Mouse (Mus musculus) forebrain, embryonic 15.5 days (tissue): Measurements from ENCODE around the gene Sh3bp5l. TPM values are rescaled to one million over a fixed set of nuclear protein-coding genes. Genes with fewer than 3 reads are reported as not detected.
"Not testable (repeated sequence)": the region's sequence is repeated elsewhere in the genome, so short reads cannot be mapped to it uniquely, and the experiment has no call there.

Experiments
- ATAC-seq: fragments of 200-750 bp; cut with Nextera tagmentation; replicated peaks from 2 replicates; pipeline ENCODE4 v1.8.0; 2017; ENCODE audit warnings: mild to moderate bottlenecking, moderate TSS enrichment, moderate library complexity
- H3K27ac ChIP-seq: fragments of 300-500 bp; sonication (generic); replicated peaks from 2 replicates; pipeline ENCODE4 v1.5.1; 2015; ENCODE audit warnings: mild to moderate bottlenecking, inconsistent platforms
- H3K27me3 ChIP-seq: fragments of 300-500 bp; sonication (generic); 2 replicates; pipeline ENCODE4 v1.6.1; 2015; ENCODE audit warnings: inconsistent platforms
- H3K36me3 ChIP-seq: fragments of 300-500 bp; sonication (generic); 2 replicates; pipeline ENCODE4 v1.6.1; 2015; ENCODE audit warnings: mild to moderate bottlenecking, inconsistent platforms
- H3K4me1 ChIP-seq: fragments of 300-500 bp; sonication (generic); 2 replicates; pipeline ENCODE4 v1.6.1; 2015; ENCODE audit warnings: inconsistent platforms
- H3K4me2 ChIP-seq: fragments of 300-500 bp; sonication (generic); replicated peaks from 2 replicates; pipeline ENCODE4 v1.6.1; 2015; ENCODE audit warnings: mild to moderate bottlenecking, inconsistent platforms
- H3K4me3 ChIP-seq: fragments of 300-500 bp; sonication (generic); 2 replicates; pipeline ENCODE4 v1.5.1; 2015; ENCODE audit warnings: mild to moderate bottlenecking, inconsistent platforms
- H3K9ac ChIP-seq: fragments of 300-500 bp; sonication (generic); replicated peaks from 2 replicates; pipeline ENCODE4 v1.6.1; 2015; ENCODE audit warnings: mild to moderate bottlenecking, inconsistent platforms
- H3K9me3 ChIP-seq: fragments of 300-500 bp; sonication (generic); 2 replicates; pipeline ENCODE4 v1.6.1; 2016; ENCODE audit warnings: inconsistent platforms
- WGBS: fragments of 180-500 bp; shearing (Covaris S2); methylation state at CpG from one replicate; pipeline ENCODE4 v1.1.7; 2015; ENCODE audit warnings: mixed read lengths; 5-methylcytosine and 5-hydroxymethylcytosine counted together
- polyA plus RNA-seq: library from polyadenylated mRNA; unstranded; fragments of >200 nt; fragmentation: Nextera tagmentation; extraction: Ambion mirVana; gene quantifications from 2 replicates; pipeline ENCODE4 v1.2.1, GENCODE M21; 2015

The Sh3bp5l gene
- polyA plus RNA-seq, 1 experiment from 2014 or later: 54.9 TPM

- ATAC-seq, H3K9me3 ChIP-seq, H3K27me3 ChIP-seq, H3K4me3 ChIP-seq, H3K9ac ChIP-seq, H3K36me3 ChIP-seq, H3K27ac ChIP-seq, H3K4me2 ChIP-seq: not testable (repeated sequence)
- H3K4me1 ChIP-seq: peaks cover 23% of the 10 kb centered on the region
- WGBS: 94% methylated on average over 8 of the region's 8 CpGs
Measured at GRCm38 (mm10) chr11:58305299-58305698, 25.2 kb upstream of the Sh3bp5l start.

DNA sequence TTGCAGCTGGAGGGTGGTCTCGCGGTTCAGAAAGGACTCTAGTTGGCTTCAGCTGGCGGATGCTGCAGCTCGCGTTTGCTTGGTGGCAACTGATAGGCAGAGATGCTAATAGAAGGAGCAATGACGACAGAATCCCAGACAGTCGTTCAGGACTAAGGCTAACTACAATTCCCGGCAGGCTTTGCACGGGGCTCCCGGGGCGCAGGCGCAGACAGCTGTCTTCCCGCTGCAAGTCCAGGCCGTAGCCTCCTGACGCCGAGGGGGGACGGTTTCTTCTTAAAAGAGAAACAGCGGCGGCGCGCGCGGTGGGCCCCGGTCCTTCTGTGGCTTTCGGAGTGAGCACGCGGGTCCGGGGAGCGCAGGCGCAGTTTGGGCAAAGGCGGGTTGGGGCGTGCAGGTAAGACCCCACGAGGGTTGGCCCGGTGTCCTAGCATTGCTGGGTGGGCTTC lies 23.6 kb upstream of the Sh3bp5l start, which contains the start of gene Zfp692:
TSS of gene Zfp692 (plus strand) at position 210 of the 449 bp plus-strand sequence.
- Histone ChIP-seq H3K27me3 (no peaks in the 10 kb centered on the region), H3K4me1 (peaks cover 20% of the 10 kb centered on the region), H3K9ac (peak within 1 kb of the TSS; percentile 59), H3K4me3 (peak within 1 kb of the TSS; percentile 48), H3K9me3 (no peaks in the 10 kb centered on the region), H3K4me2 (peak within 1 kb of the TSS; percentile 92), H3K27ac (peak within 1 kb of the TSS; percentile 81), H3K36me3 (no peaks in the 10 kb centered on the region)
- ATAC-seq: peak; percentile 87
- WGBS: under 1% methylated on average over 33 of the region's 34 CpGs

GRCm38 (mm10) chr11:58307411-58308080 lies 23.0 kb upstream of the Sh3bp5l start:
- Histone ChIP-seq H3K9me3 (no peaks in the 10 kb centered on the region), H3K9ac (peak overlapping the region; percentile 59), H3K4me1 (peaks cover 20% of the 10 kb centered on the region), H3K27me3 (no peaks in the 10 kb centered on the region), H3K36me3 (0 out of 2 replicates have a peak, but pooled peaks cover 2% of the 10 kb centered on the region), H3K27ac (peak overlapping the region; percentile 74), H3K4me3 (peak overlapping the region; percentile 48), H3K4me2 (peak overlapping the region; percentile 92)
- under 1% methylated on average over 42 of the region's 42 CpGs for WGBS
- peak; percentile 36 for ATAC-seq

- no peak overlapping the region for H3K27ac ChIP-seq
- H3K9ac ChIP-seq: no peak overlapping the region
- no peak overlapping the region for H3K4me2 ChIP-seq
- no peaks in the 10 kb centered on the region for H3K27me3 ChIP-seq
- no peak overlapping the region for H3K4me3 ChIP-seq
- no peaks in the 10 kb centered on the region for H3K9me3 ChIP-seq
- 0 out of 2 replicates have a peak, but pooled peaks cover 6% of the 10 kb centered on the region for H3K36me3 ChIP-seq
- WGBS: 92% methylated on average over 9 of the region's 9 CpGs
- H3K4me1 ChIP-seq: peaks cover 17% of the 10 kb centered on the region
- ATAC-seq: no peak
Measured at GRCm38 (mm10) chr11:58308661-58309060, 21.9 kb upstream of the Sh3bp5l start.

- Histone ChIP-seq H3K36me3 (peaks cover 46% of the 10 kb centered on the region), H3K9ac (no peak overlapping the region), H3K4me2 (no peak overlapping the region), H3K27ac (no peak overlapping the region), H3K4me1 (no peaks in the 10 kb centered on the region), H3K9me3 (no peaks in the 10 kb centered on the region), H3K27me3 (no peaks in the 10 kb centered on the region), H3K4me3 (no peak overlapping the region)
- 85% methylated on average over 6 of the region's 6 CpGs for WGBS
- ATAC-seq: no peak
Measured at GRCm38 (mm10) chr11:58314069-58314468, 16.5 kb upstream of the Sh3bp5l start.

DNA sequence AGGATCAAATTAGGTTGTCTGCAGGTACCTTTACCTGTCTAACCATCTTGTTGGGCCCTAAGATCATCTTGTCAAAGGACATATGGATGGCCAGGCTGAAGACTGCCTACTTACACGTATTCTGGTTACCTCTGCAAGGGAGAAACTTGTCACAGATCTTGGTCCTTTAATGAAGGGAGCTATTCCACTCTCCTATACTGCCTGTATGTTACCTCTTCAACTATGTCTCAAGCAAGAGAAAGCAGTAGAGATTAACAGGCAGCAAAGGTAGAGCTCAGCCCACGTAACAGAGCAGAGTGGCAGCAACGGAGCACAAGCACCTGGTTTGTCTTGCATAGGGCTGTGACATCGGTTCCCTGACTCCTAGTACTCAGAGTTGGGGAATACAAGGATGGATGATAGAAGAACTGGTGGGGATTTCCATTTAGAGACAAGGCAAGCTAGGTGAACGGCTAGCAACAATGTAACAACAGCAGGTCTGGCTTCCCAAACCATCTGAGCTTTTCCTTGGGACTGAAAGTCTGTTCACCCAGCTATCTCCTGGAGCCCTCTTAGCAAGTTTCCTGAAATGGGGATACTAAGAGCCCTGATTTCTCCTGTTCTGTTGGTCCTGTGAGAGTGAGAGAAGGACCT lies 14.9 kb upstream of the Sh3bp5l start:
- ATAC-seq: no peak
- H3K27ac ChIP-seq: no peak overlapping the region
- no peak overlapping the region for H3K9ac ChIP-seq
- H3K36me3 ChIP-seq: peaks cover 51% of the 10 kb centered on the region
- H3K4me3 ChIP-seq: no peak overlapping the region
- no peaks in the 10 kb centered on the region for H3K9me3 ChIP-seq
- no peak overlapping the region for H3K4me2 ChIP-seq
- WGBS: 93% methylated on average over 5 of the region's 5 CpGs
- no peaks in the 10 kb centered on the region for H3K27me3 ChIP-seq
- H3K4me1 ChIP-seq: no peaks in the 10 kb centered on the region

DNA sequence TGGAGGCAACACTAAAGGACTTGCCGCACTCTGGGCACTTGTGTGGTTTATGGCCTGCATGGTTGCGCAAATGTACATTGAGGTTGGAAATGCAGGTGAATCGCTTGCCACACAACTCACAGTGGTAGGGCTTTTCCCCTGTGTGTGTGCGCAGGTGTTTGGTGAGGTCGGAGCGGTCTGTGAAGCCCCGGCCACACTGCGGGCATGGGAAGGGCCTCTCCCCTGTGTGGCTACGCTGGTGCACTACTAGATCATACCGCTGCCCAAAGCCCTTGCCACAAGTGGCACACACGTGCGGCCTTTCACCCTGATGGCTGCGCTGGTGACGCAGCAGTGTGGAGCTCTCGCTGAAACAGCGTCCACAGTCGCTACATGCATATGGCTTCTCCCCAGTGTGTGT lies 14.2 kb upstream of the Sh3bp5l start:
- peak; percentile 34 for ATAC-seq
- no peak overlapping the region for H3K4me2 ChIP-seq
- peaks cover under 1% of the 10 kb centered on the region for H3K4me1 ChIP-seq

DNA sequence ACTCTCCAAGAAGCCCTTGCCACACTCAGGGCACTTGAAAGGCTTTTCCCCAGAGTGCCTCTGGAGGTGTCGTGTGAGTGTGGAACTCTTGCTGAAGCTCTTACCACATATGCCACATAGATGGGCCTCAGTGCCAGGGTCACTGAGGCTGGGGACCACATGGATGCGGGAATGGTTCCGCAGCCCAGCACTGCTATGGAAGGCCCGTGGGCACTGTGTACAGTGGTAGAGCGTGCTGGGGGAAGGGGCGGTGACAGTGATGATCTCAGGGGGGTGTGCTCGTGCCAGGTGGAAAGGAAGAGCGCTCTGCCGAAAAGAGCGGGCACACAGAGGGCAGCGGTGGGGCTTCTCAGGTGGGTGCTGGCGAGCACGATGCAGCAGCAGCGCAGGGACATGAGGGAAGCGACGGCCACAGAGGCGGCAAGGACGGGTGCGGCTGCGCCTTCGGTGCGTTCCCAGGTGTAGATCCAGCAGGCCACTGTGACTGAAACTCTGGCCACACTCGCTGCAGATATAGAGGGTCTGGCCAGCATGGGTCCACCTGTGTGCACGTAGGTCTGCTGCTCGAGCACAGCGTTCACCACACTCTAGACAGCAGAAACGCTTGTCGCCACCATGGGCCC lies 13.6 kb upstream of the Sh3bp5l start:
- H3K36me3 ChIP-seq: peaks cover 51% of the 10 kb centered on the region
- ATAC-seq: peak; percentile 57

More for the DNA sequence above, 14.2 kb upstream of the Sh3bp5l start:
- WGBS: 89% methylated on average over 17 of the region's 17 CpGs
- no peaks in the 10 kb centered on the region for H3K9me3 ChIP-seq
- H3K27me3 ChIP-seq: no peaks in the 10 kb centered on the region
- H3K4me3 ChIP-seq: no peak overlapping the region
- H3K27ac ChIP-seq: no peak overlapping the region
- H3K36me3 ChIP-seq: peaks cover 51% of the 10 kb centered on the region
- no peak overlapping the region for H3K9ac ChIP-seq

GRCm38 (mm10) chr11:58322824-58323569 lies 7.5 kb upstream of the Sh3bp5l start:
- peak overlapping the region; percentile 90 for H3K4me2 ChIP-seq
- peak; percentile 99 for ATAC-seq

More for the DNA sequence above, 13.6 kb upstream of the Sh3bp5l start:
- H3K4me2 ChIP-seq: no peak overlapping the region
- 76% methylated on average over 28 of the region's 28 CpGs for WGBS
- no peak overlapping the region for H3K4me3 ChIP-seq
- peaks cover 6% of the 10 kb centered on the region for H3K4me1 ChIP-seq
- no peak overlapping the region for H3K9ac ChIP-seq
- H3K27ac ChIP-seq: no peak overlapping the region
- H3K9me3 ChIP-seq: no peaks in the 10 kb centered on the region
- no peaks in the 10 kb centered on the region for H3K27me3 ChIP-seq

GRCm38 (mm10) chr11:58323570-58324340 lies 6.8 kb upstream of the Sh3bp5l start:
- Histone ChIP-seq H3K36me3 (peaks cover 16% of the 10 kb centered on the region), H3K4me1 (peaks cover 23% of the 10 kb centered on the region), H3K4me2 (peak overlapping the region; percentile 90), H3K27me3 (no peaks in the 10 kb centered on the region), H3K9ac (peak overlapping the region; percentile 94), H3K27ac (peak overlapping the region; percentile 95), H3K9me3 (no peaks in the 10 kb centered on the region), H3K4me3 (peak overlapping the region; percentile 85)
- WGBS: 14% methylated on average over 24 of the region's 24 CpGs
- peak; percentile 17; the same call in 1 of the 2 replicates for ATAC-seq

More at GRCm38 (mm10) chr11:58322824-58323569, 7.5 kb upstream of the Sh3bp5l start:
- H3K9ac ChIP-seq: peak overlapping the region; percentile 94
- H3K4me3 ChIP-seq: peak overlapping the region; percentile 85
- peaks cover 22% of the 10 kb centered on the region for H3K4me1 ChIP-seq
- H3K9me3 ChIP-seq: no peaks in the 10 kb centered on the region
- under 1% methylated on average over 62 of the region's 63 CpGs for WGBS
- peak overlapping the region; percentile 95 for H3K27ac ChIP-seq
- peaks cover 22% of the 10 kb centered on the region for H3K36me3 ChIP-seq
- no peaks in the 10 kb centered on the region for H3K27me3 ChIP-seq

GRCm38 (mm10) chr11:58324614-58325229 lies 5.8 kb upstream of the Sh3bp5l start:
- Histone ChIP-seq H3K27me3 (no peaks in the 10 kb centered on the region), H3K4me2 (no peak overlapping the region), H3K9ac (no peak overlapping the region), H3K4me1 (peaks cover 32% of the 10 kb centered on the region), H3K4me3 (no peak overlapping the region), H3K27ac (no peak overlapping the region), H3K9me3 (no peaks in the 10 kb centered on the region), H3K36me3 (peaks cover 10% of the 10 kb centered on the region)
- no peak for ATAC-seq
- 83% methylated on average over 3 of the region's 3 CpGs for WGBS
